Mouse (Mus musculus) MEL (cell line): Measurements from ENCODE around the gene Artn. TPM values are rescaled to one million over a fixed set of nuclear protein-coding genes. Genes with fewer than 3 reads are reported as not detected.

Experiments used
- DNase-seq: peaks from one replicate; pipeline ENCODE4 v3.0.0; 2011; ENCODE audit warnings: low read depth, low spot score
- H3K27ac ChIP-seq: 2 replicates; pipeline ENCODE4 v1.5.1; 2012; ENCODE audit warnings: low read depth, mild to moderate bottlenecking, control low read depth, low read length, moderate library complexity; ENCODE audit not compliant: control insufficient read depth
- H3K27me3 ChIP-seq, 2 experiments: fragments of 150-350 bp in 1 of 2; sonication (generic) in 1 of 2; 2 replicates each; pipeline ENCODE4 v1.6.1; 2012; ENCODE audit warnings: low read length in 2 of 2, mild to moderate bottlenecking in 2 of 2, improper control_type of control experiment in 1 of 2, moderate library complexity in 1 of 2; ENCODE audit not compliant: insufficient read depth in 2 of 2, control insufficient read depth in 1 of 2
- H3K36me3 ChIP-seq, 2 experiments: 2 replicates each; pipeline ENCODE4 v1.6.1; 2012 to 2014; ENCODE audit warnings: low read length in 2 of 2, improper control_type of control experiment in 1 of 2, inconsistent platforms in 1 of 2, mild to moderate bottlenecking in 1 of 2; ENCODE audit not compliant: insufficient read depth in 2 of 2, control insufficient read depth in 1 of 2
- H3K4me1 ChIP-seq, 2 experiments: fragments of 150-350 bp in 1 of 2; sonication (generic) in 1 of 2; 2 replicates each; pipeline ENCODE4 v1.6.1; 2012; ENCODE audit warnings: low read length in 2 of 2, improper control_type of control experiment in 1 of 2, mild to moderate bottlenecking in 1 of 2; ENCODE audit not compliant: insufficient read depth in 2 of 2, control insufficient read depth in 1 of 2
- H3K4me3 ChIP-seq, 2 experiments: fragments of 150-350 bp in 1 of 2; sonication (generic) in 1 of 2; 2 replicates each; pipeline ENCODE4 v1.5.1; 2012; ENCODE audit warnings: low read depth in 2 of 2, low read length in 2 of 2, mild to moderate bottlenecking in 2 of 2, moderate library complexity in 2 of 2, control low read depth in 1 of 2, improper control_type of control experiment in 1 of 2; ENCODE audit not compliant: control insufficient read depth in 1 of 2, insufficient read depth in 1 of 2
- H3K79me2 ChIP-seq: 2 replicates; pipeline ENCODE4 v1.6.1; 2012; ENCODE audit warnings: mild to moderate bottlenecking, low read length, moderate library complexity; ENCODE audit not compliant: control insufficient read depth, poor library complexity, insufficient read depth
- H3K9ac ChIP-seq: 2 replicates; pipeline ENCODE4 v1.6.1; 2012; ENCODE audit warnings: low read depth, mild to moderate bottlenecking, control low read depth, low read length, moderate library complexity; ENCODE audit not compliant: control insufficient read depth, poor library complexity, severe bottlenecking
- H3K9me3 ChIP-seq: fragments of 150-350 bp; sonication (generic); replicated peaks from 2 replicates; pipeline ENCODE4 v1.6.1; 2012; ENCODE audit warnings: mild to moderate bottlenecking, low read length, improper control_type of control experiment, moderate library complexity; ENCODE audit not compliant: insufficient read depth
- BHLHE40 ChIP-seq: IDR thresholded peaks from 2 replicates; pipeline ENCODE4 v1.6.1; 2012; ENCODE audit warnings: low read depth, mild to moderate bottlenecking, inconsistent platforms, low read length, improper control_type of control experiment, borderline replicate concordance
- CTCF ChIP-seq, 3 experiments: IDR thresholded peaks in 2 of 3; conservative IDR thresholded peaks in 1 of 3; 2 replicates each; pipeline ENCODE4 v1.5.1; 2011 to 2012; ENCODE audit warnings: low read length in 3 of 3, low read depth in 2 of 3, mild to moderate bottlenecking in 2 of 3, improper control_type of control experiment in 1 of 3, inconsistent platforms in 1 of 3, mixed read lengths in 1 of 3, moderate library complexity in 1 of 3; ENCODE audit not compliant: control insufficient read depth in 1 of 3, insufficient read depth in 1 of 3, poor library complexity in 1 of 3, severe bottlenecking in 1 of 3
- E2F4 ChIP-seq: IDR thresholded peaks from 2 replicates; pipeline ENCODE4 v1.6.1; 2011; ENCODE audit warnings: low read depth, low read length, improper control_type of control experiment, borderline replicate concordance
- ELF1 ChIP-seq: IDR thresholded peaks from 2 replicates; pipeline ENCODE4 v1.6.1; 2014; ENCODE audit warnings: low read depth, mild to moderate bottlenecking, inconsistent platforms, low read length, improper control_type of control experiment, moderate library complexity
- GATA1 ChIP-seq: IDR thresholded peaks from 2 replicates; pipeline ENCODE4 v1.6.1; 2011; ENCODE audit warnings: low read depth, low read length, improper control_type of control experiment
- MEF2A ChIP-seq: IDR thresholded peaks from 2 replicates; pipeline ENCODE4 v1.6.1; 2014; ENCODE audit warnings: low read depth, mild to moderate bottlenecking, inconsistent platforms, low read length, improper control_type of control experiment; ENCODE audit not compliant: poor library complexity, insufficient replicate concordance, severe bottlenecking; ENCODE audit errors: extremely low read depth
- MYB ChIP-seq: IDR thresholded peaks from 2 replicates; pipeline ENCODE4 v1.6.1; 2011; ENCODE audit warnings: mild to moderate bottlenecking, low read depth, low read length, improper control_type of control experiment
- MYC ChIP-seq: IDR thresholded peaks from 2 replicates; pipeline ENCODE4 v1.6.1; 2011; ENCODE audit warnings: low read depth, mild to moderate bottlenecking, low read length, improper control_type of control experiment, moderate library complexity
- NELFE ChIP-seq: IDR thresholded peaks from 2 replicates; pipeline ENCODE4 v1.6.1; 2011; ENCODE audit warnings: low read depth, low read length, improper control_type of control experiment
- NRF1 ChIP-seq: IDR thresholded peaks from 2 replicates; pipeline ENCODE4 v1.6.1; 2014; ENCODE audit warnings: low read depth, mild to moderate bottlenecking, inconsistent platforms, low read length, improper control_type of control experiment, moderate library complexity; ENCODE audit not compliant: poor library complexity, insufficient read depth, severe bottlenecking
- RAD21 ChIP-seq: IDR thresholded peaks from 2 replicates; pipeline ENCODE4 v1.6.1; 2011; ENCODE audit warnings: mild to moderate bottlenecking, low read depth, low read length, improper control_type of control experiment
- RCOR1 ChIP-seq: IDR thresholded peaks from 2 replicates; pipeline ENCODE4 v1.6.1; 2012; ENCODE audit warnings: low read depth, mild to moderate bottlenecking, inconsistent platforms, low read length, improper control_type of control experiment
- SIN3A ChIP-seq: IDR thresholded peaks from 2 replicates; pipeline ENCODE4 v1.6.1; 2012; ENCODE audit warnings: low read length, improper control_type of control experiment, inconsistent platforms
- SMC3 ChIP-seq: IDR thresholded peaks from 2 replicates; pipeline ENCODE4 v1.6.1; 2011; ENCODE audit warnings: low read depth, low read length, improper control_type of control experiment
- TAL1 ChIP-seq: IDR thresholded peaks from 2 replicates; pipeline ENCODE4 v1.6.1; 2012; ENCODE audit warnings: mild to moderate bottlenecking, inconsistent platforms, low read length, moderate library complexity, mixed read lengths
- TCF12 ChIP-seq: IDR thresholded peaks from 2 replicates; pipeline ENCODE4 v1.6.1; 2014; ENCODE audit warnings: low read depth, mild to moderate bottlenecking, inconsistent platforms, low read length, improper control_type of control experiment, moderate library complexity
- USF1 ChIP-seq: IDR thresholded peaks from 2 replicates; pipeline ENCODE4 v1.6.1; 2014; ENCODE audit warnings: low read depth, mild to moderate bottlenecking, inconsistent platforms, low read length, improper control_type of control experiment, moderate library complexity
- ZC3H11A ChIP-seq: IDR thresholded peaks from 2 replicates; pipeline ENCODE4 v1.6.1; 2012; ENCODE audit warnings: low read depth, mild to moderate bottlenecking, inconsistent platforms, low read length, improper control_type of control experiment
- ZKSCAN1 ChIP-seq: IDR thresholded peaks from 2 replicates; pipeline ENCODE4 v1.6.1; 2012; ENCODE audit warnings: low read depth, mild to moderate bottlenecking, inconsistent platforms, low read length, improper control_type of control experiment, moderate library complexity
- polyA plus RNA-seq, 2 experiments: library from polyadenylated mRNA; stranded (reverse) in 1 of 2; unstranded in 1 of 2; fragments of >175 nt in 1 of 2; fragments of >200 nt in 1 of 2; gene quantifications; 2 replicates each; pipeline versions ENCODE4 v1.2.1 to v1.2.4; 2012; ENCODE audit warnings: low replicate concordance in 2 of 2, low read depth in 1 of 2; ENCODE audit not compliant: insufficient read length in 2 of 2, insufficient read depth in 1 of 2, missing spikeins in 1 of 2
- total RNA-seq: library from RNA; depleted of rRNA; stranded (reverse); fragments of 300-350 nt; gene quantifications from 2 replicates; pipeline ENCODE4 v1.2.3, GENCODE M21; 2012

Gene Artn
- total and polyA plus RNA-seq, 3 experiments = 0.08 to 0.21 TPM; not detected in 1

- TF ChIP-seq CTCF (IDR thresholded peaks at IDR 0.05 in 2 of 3, conservative IDR thresholded peaks at IDR 0.05 in 1 of 3; ENCODE audit: control insufficient read depth in 1 of 3, insufficient read depth in 1 of 3, low read depth in 2 of 3, low read length in 3 of 3, poor library complexity in 1 of 3, severe bottlenecking in 1 of 3) = peak in 1 of 3 experiments; percentile 35; a peak in 1 of 6 replicates
- TF ChIP-seq ZC3H11A = no peak
- no peak for TF ChIP-seq E2F4
- no peak for TF ChIP-seq MYB
- TF ChIP-seq NELFE = no peak
- no peak for TF ChIP-seq MYC
- TF ChIP-seq ZKSCAN1 = no peak
- TF ChIP-seq SIN3A = no peak
- peaks cover 0 to 10% of the 10 kb centered on the region in 2 experiments; a peak in 2 of 4 replicates for H3K4me1 ChIP-seq
- no peak within 1 kb of the TSS for H3K27ac ChIP-seq
- H3K4me3 ChIP-seq = no peak within 1 kb of the TSS
- peaks cover 15% of the 10 kb centered on the region for H3K79me2 ChIP-seq
- H3K36me3 ChIP-seq = peaks cover 0 to 3% of the 10 kb centered on the region in 2 experiments; a peak in 3 of 4 replicates
- DNase-seq = no peak
- H3K9me3 ChIP-seq = no peaks in the 10 kb centered on the region
- no peaks in the 10 kb centered on the region for H3K27me3 ChIP-seq
- no peak within 1 kb of the TSS for H3K9ac ChIP-seq
Observed at GRCm38 (mm10) chr4:117882701-117883691, 46.6 kb downstream of the Artn start, which contains the start of gene B4galt2. TSS of gene B4galt2 (minus strand) at chr4:117883487.

GRCm38 (mm10) chr4:117878703-117879102, 50.9 kb downstream of the Artn start:
- H3K4me1 ChIP-seq = no peaks in the 10 kb centered on the region
- no peaks in the 10 kb centered on the region for H3K27me3 ChIP-seq
- H3K9ac ChIP-seq = no peak overlapping the region
- DNase-seq = no peak
- H3K9me3 ChIP-seq = no peaks in the 10 kb centered on the region
- no peaks in the 10 kb centered on the region for H3K36me3 ChIP-seq
- TF ChIP-seq TAL1 (no peak), ZC3H11A (no peak), MEF2A (no peak), USF1 (no peak), CTCF (IDR thresholded peaks at IDR 0.05 in 2 of 3, conservative IDR thresholded peaks at IDR 0.05 in 1 of 3; ENCODE audit: control insufficient read depth in 1 of 3, insufficient read depth in 1 of 3, low read depth in 2 of 3, low read length in 3 of 3, poor library complexity in 1 of 3, severe bottlenecking in 1 of 3) (no peak), RAD21 (no peak), RCOR1 (no peak), TCF12 (no peak), BHLHE40 (no peak), SMC3 (no peak), NRF1 (no peak), NELFE (no peak), ELF1 (no peak), GATA1 (no peak), MYB (no peak), ZKSCAN1 (no peak)
- H3K79me2 ChIP-seq = no peaks in the 10 kb centered on the region
- H3K27ac ChIP-seq = no peak overlapping the region
- H3K4me3 ChIP-seq = no peak overlapping the region
